ENCODE assay signal across 11 mouse cellular contexts in genomic region chr17:75870492-75870891, GRCm38 (mm10).
DNase-seq lines count a peak whose midpoint lies in the region; ATAC-seq and TF ChIP-seq lines count a peak whose summit lies in the region.
"Had no signal": no experiment of that assay in that cellular context is flagged by ENCODE, and none has a peak within 500 bp of the region (broad histone marks: within the 10 kb centered on the region; RNA-seq: fewer than 3 reads in every experiment).

No protein-coding gene starts in this region.

- H3K4me1 ChIP-seq in embryonic facial prominence, embryonic 14.5 days (ENCODE audit: control insufficient read depth, insufficient read depth, low read length), result no peaks in the 10 kb centered on the region
- no peaks in the 10 kb centered on the region for H3K4me1 ChIP-seq in embryonic facial prominence, embryonic 10.5 days
- peaks cover 10% of the 10 kb centered on the region; the same call in 1 of the 2 replicates for H3K4me1 ChIP-seq in forebrain, embryonic 15.5 days
- peaks cover 3% of the 10 kb centered on the region; the same call in 1 of the 2 replicates for H3K4me1 ChIP-seq in midbrain, embryonic 11.5 days (ENCODE audit: control insufficient read depth, insufficient read depth, low read length)
- H3K4me1 ChIP-seq in liver, embryonic 11.5 days (replicated peaks; ENCODE audit: control insufficient read depth, insufficient read depth, low read length), result no peaks in the 10 kb centered on the region

- 56% methylated on average over 2 of the region's 2 CpGs for WGBS in embryonic facial prominence, embryonic 14.5 days
- WGBS in embryonic facial prominence, embryonic 10.5 days, result 54% methylated on average over 2 of the region's 2 CpGs
- WGBS in forebrain, embryonic 15.5 days, result 7% methylated on average over 2 of the region's 2 CpGs
- 16% methylated on average over 2 of the region's 2 CpGs for WGBS in midbrain, embryonic 11.5 days
- 56% methylated on average over 2 of the region's 2 CpGs for WGBS in liver, embryonic 11.5 days

- POLR2A ChIA-PET in Patski (lab: Charles Lee), result no interaction called here

- H3K9me3 ChIP-seq in embryonic facial prominence, embryonic 14.5 days (ENCODE audit: control insufficient read depth, low read length), result no peaks in the 10 kb centered on the region
- no peaks in the 10 kb centered on the region for H3K9me3 ChIP-seq in embryonic facial prominence, embryonic 10.5 days
- no peaks in the 10 kb centered on the region for H3K9me3 ChIP-seq in forebrain, embryonic 15.5 days
- no peaks in the 10 kb centered on the region for H3K9me3 ChIP-seq in midbrain, embryonic 11.5 days (ENCODE audit: control insufficient read depth, low read length)
- H3K9me3 ChIP-seq in liver, embryonic 11.5 days (ENCODE audit: control insufficient read depth, low read length), result no peaks in the 10 kb centered on the region

- no peaks in the 10 kb centered on the region for H3K27me3 ChIP-seq in embryonic facial prominence, embryonic 14.5 days (replicated peaks; ENCODE audit: control insufficient read depth, insufficient read depth, low read length)
- no peaks in the 10 kb centered on the region for H3K27me3 ChIP-seq in embryonic facial prominence, embryonic 10.5 days (replicated peaks; ENCODE audit: low read depth, poor library complexity, severe bottlenecking)
- H3K27me3 ChIP-seq in Patski, result no peaks in the 10 kb centered on the region
- no peaks in the 10 kb centered on the region for H3K27me3 ChIP-seq in forebrain, embryonic 15.5 days
- no peaks in the 10 kb centered on the region for H3K27me3 ChIP-seq in midbrain, embryonic 11.5 days (ENCODE audit: control insufficient read depth, insufficient read depth, low read length)
- no peaks in the 10 kb centered on the region for H3K27me3 ChIP-seq in liver, embryonic 11.5 days (replicated peaks; ENCODE audit: control insufficient read depth, insufficient read depth, low read length)

- H3K9ac ChIP-seq in embryonic facial prominence, embryonic 14.5 days (ENCODE audit: low read depth, low read length), result no peak overlapping the region
- no peak overlapping the region for H3K9ac ChIP-seq in forebrain, embryonic 15.5 days (replicated peaks)
- no peak overlapping the region for H3K9ac ChIP-seq in midbrain, embryonic 11.5 days (ENCODE audit: low read length)
- H3K9ac ChIP-seq in liver, embryonic 11.5 days (ENCODE audit: low read depth, low read length), result no peak overlapping the region
- H3K9ac ChIP-seq: lung, embryonic 14.5 days had no signal

- DNase-seq in embryonic facial prominence, embryonic 14.5 days (ENCODE audit: low spot score), result peak; percentile 45
- DNase-seq in embryonic facial prominence, embryonic 10.5 days (ENCODE audit: low spot score), result no peak
- peak; percentile 31 for DNase-seq in Patski (ENCODE audit: low read depth, low spot score)
- DNase-seq in midbrain, embryonic 11.5 days (ENCODE audit: low spot score, missing footprints), result no peak
- no peak for DNase-seq in kidney, adult 9 months
- DNase-seq in liver, embryonic 11.5 days (ENCODE audit: low spot score), result no peak
- no peak for DNase-seq in frontal cortex, postnatal 14 days (ENCODE audit: low spot score in 2 of 2)
- DNase-seq: embryo, embryonic 11 days; lung, embryonic 14.5 days; thymus, postnatal 25 days had no signal

- no peak overlapping the region for H3K4me2 ChIP-seq in embryonic facial prominence, embryonic 14.5 days (ENCODE audit: low read depth, low read length)
- no peak overlapping the region for H3K4me2 ChIP-seq in forebrain, embryonic 15.5 days (replicated peaks)
- no peak overlapping the region for H3K4me2 ChIP-seq in midbrain, embryonic 11.5 days
- H3K4me2 ChIP-seq in liver, embryonic 11.5 days, result no peak overlapping the region
- H3K4me2 ChIP-seq: lung, embryonic 14.5 days had no signal

- H3K36me3 ChIP-seq in embryonic facial prominence, embryonic 14.5 days (ENCODE audit: control insufficient read depth, insufficient read depth, low read length), result no peaks in the 10 kb centered on the region
- no peaks in the 10 kb centered on the region for H3K36me3 ChIP-seq in embryonic facial prominence, embryonic 10.5 days (replicated peaks)
- H3K36me3 ChIP-seq in forebrain, embryonic 15.5 days, result no peaks in the 10 kb centered on the region
- no peaks in the 10 kb centered on the region for H3K36me3 ChIP-seq in midbrain, embryonic 11.5 days (ENCODE audit: control insufficient read depth, insufficient read depth, low read length)
- no peaks in the 10 kb centered on the region for H3K36me3 ChIP-seq in liver, embryonic 11.5 days (ENCODE audit: control insufficient read depth, insufficient read depth, low read length)

- no peak for ATAC-seq in embryonic facial prominence, embryonic 14.5 days (ENCODE audit: low read depth)
- ATAC-seq in Patski, result no peak
- ATAC-seq in forebrain, embryonic 15.5 days (replicated peaks), result peak; percentile 84
- ATAC-seq in midbrain, embryonic 11.5 days (ENCODE audit: low FRiP score), result peak; percentile 44; the same call in 1 of the 2 replicates
- ATAC-seq in liver, embryonic 11.5 days (replicated peaks; ENCODE audit: low FRiP score), result no peak

- in situ Hi-C loops in Patski (cut with MboI; ENCODE audit: low pct_unique_long_range_greater_than_20kb), result no loop called here

- no peak overlapping the region for H3K27ac ChIP-seq in embryonic facial prominence, embryonic 14.5 days (replicated peaks; ENCODE audit: low read depth, low read length)
- H3K27ac ChIP-seq in embryonic facial prominence, embryonic 10.5 days (replicated peaks), result no peak overlapping the region
- H3K27ac ChIP-seq in forebrain, embryonic 15.5 days (replicated peaks), result peak overlapping the region; percentile 40; the same call in 1 of the 2 replicates
- no peak overlapping the region; the same call in 1 of the 2 replicates for H3K27ac ChIP-seq in midbrain, embryonic 11.5 days (ENCODE audit: low read depth, low read length)
- no peak overlapping the region for H3K27ac ChIP-seq in liver, embryonic 11.5 days (ENCODE audit: low read depth, low read length)

- TF ChIP-seq CTCF in Patski (IDR thresholded peaks at IDR 0.05), result no peak

- H3K4me3 ChIP-seq in embryonic facial prominence, embryonic 14.5 days (ENCODE audit: low read depth, low read length), result no peak overlapping the region
- no peak overlapping the region for H3K4me3 ChIP-seq in embryonic facial prominence, embryonic 10.5 days
- H3K4me3 ChIP-seq in forebrain, embryonic 15.5 days, result no peak overlapping the region
- H3K4me3 ChIP-seq in midbrain, embryonic 11.5 days (ENCODE audit: low read depth, low read length), result no peak overlapping the region
- H3K4me3 ChIP-seq in liver, embryonic 11.5 days (ENCODE audit: low read depth, low read length), result no peak overlapping the region

- CTCF ChIA-PET in Patski (lab: Charles Lee), result interaction anchor here (0.5 kb wide), 1 partner anchor 718 kb away, joined by 4 read pairs; no protein-coding TSS in a partner anchor

Comparison
In these comparisons a context has a peak if more than half of its experiments do, and no peak if none do; other contexts are left out.
1. DNase-seq: peak in embryonic facial prominence, embryonic 14.5 days (single experiment) and Patski (single experiment); none in embryonic facial prominence, embryonic 10.5 days (single experiment), midbrain, embryonic 11.5 days (single experiment), kidney, adult 9 months (single experiment), liver, embryonic 11.5 days (single experiment) and frontal cortex, postnatal 14 days (0 of 2).
2. ATAC-seq: peak in forebrain, embryonic 15.5 days (single experiment) and midbrain, embryonic 11.5 days (single experiment); none in embryonic facial prominence, embryonic 14.5 days (single experiment), Patski (single experiment) and liver, embryonic 11.5 days (single experiment).